8 mouse cellular contexts compared by ENCODE assay signal in genomic region chr5:139732634-139733107, GRCm38 (mm10). TPM values are rescaled to one million over a fixed set of nuclear protein-coding genes. Genes with fewer than 3 reads are reported as not detected.
A peak's percentile ranks its signal among the peaks of the same experiment; 100 is the strongest.
DNase-seq lines count a peak whose midpoint lies in the region; ATAC-seq and TF ChIP-seq lines count a peak whose summit lies in the region.

No protein-coding gene starts in this region.

- intact Hi-C loops in heart, postnatal 25 days (cut with DNase I) = no loop called here
- intact Hi-C loops in left cerebral cortex, postnatal 25 days (cut with DNase I) = no loop called here

- H3K36me3 ChIP-seq in C2C12 (ENCODE audit: control insufficient read depth, insufficient read depth) = peaks cover 3% of the 10 kb centered on the region
- H3K36me3 ChIP-seq in stomach, embryonic 14.5 days (ENCODE audit: control insufficient read depth, insufficient read depth, low read length) = no peaks in the 10 kb centered on the region
- H3K36me3 ChIP-seq in midbrain, embryonic 16.5 days (ENCODE audit: control insufficient read depth, insufficient read depth, low read length) = no peaks in the 10 kb centered on the region

- peak; percentile 10 for ATAC-seq in stomach, embryonic 14.5 days (ENCODE audit: insufficient number of reproducible peaks, insufficient read depth, low FRiP score, low read depth)
- no peak for ATAC-seq in midbrain, embryonic 16.5 days

- peak overlapping the region; percentile 6 for H3K4me3 ChIP-seq in C2C12 (ENCODE audit: insufficient read depth, poor library complexity, severe bottlenecking)
- H3K4me3 ChIP-seq in stomach, embryonic 14.5 days (ENCODE audit: low read depth, low read length) = no peak overlapping the region
- H3K4me3 ChIP-seq in midbrain, embryonic 16.5 days (ENCODE audit: low read depth, low read length) = no peak overlapping the region

- peaks cover 85% of the 10 kb centered on the region for H3K79me2 ChIP-seq in C2C12 (ENCODE audit: control insufficient read depth, insufficient read depth)

- peak overlapping the region; percentile 63; the same call in 1 of the 2 replicates for H3K27ac ChIP-seq in stomach, embryonic 14.5 days (ENCODE audit: low read length)
- H3K27ac ChIP-seq in midbrain, embryonic 16.5 days (ENCODE audit: low read length) = no peak overlapping the region

- H3K79me3 ChIP-seq in C2C12 (ENCODE audit: low read depth) = peaks cover 62% of the 10 kb centered on the region

- no peak for TF ChIP-seq CTCF in C2C12 (IDR thresholded peaks at IDR 0.05; ENCODE audit: control insufficient read depth, insufficient read depth, insufficient read length)

- peak overlapping the region; percentile 16; the same call in 1 of the 2 replicates for H3K4me2 ChIP-seq in stomach, embryonic 14.5 days (replicated peaks; ENCODE audit: low read depth, low read length)
- no peak overlapping the region for H3K4me2 ChIP-seq in midbrain, embryonic 16.5 days (ENCODE audit: low read length)

- DNase-seq in adrenal gland, postnatal 25 days = peak; percentile 59
- DNase-seq in heart, postnatal 25 days (ENCODE audit: low spot score) = peak; percentile 47
- peak; percentile 61 for DNase-seq in liver
- DNase-seq in frontal cortex, postnatal 10 days (ENCODE audit: low spot score in 2 of 2) = no peak
- DNase-seq in left cerebral cortex, postnatal 25 days (ENCODE audit: low spot score in 2 of 2) = no peak

- no peak overlapping the region for H3ac ChIP-seq in C2C12 (ENCODE audit: control insufficient read depth, insufficient read length, low read depth)

- peaks cover 42% of the 10 kb centered on the region for H3K4me1 ChIP-seq in stomach, embryonic 14.5 days (ENCODE audit: control insufficient read depth, insufficient read depth, low read length)
- H3K4me1 ChIP-seq in midbrain, embryonic 16.5 days (ENCODE audit: control insufficient read depth, insufficient read depth, low read length) = peaks cover 31% of the 10 kb centered on the region

- no peak overlapping the region for H3K9ac ChIP-seq in stomach, embryonic 14.5 days (replicated peaks; ENCODE audit: low read depth, low read length)
- H3K9ac ChIP-seq in midbrain, embryonic 16.5 days (ENCODE audit: low read depth, low read length) = no peak overlapping the region

- WGBS in stomach, embryonic 14.5 days = 46% methylated on average over 11 of the region's 11 CpGs
- WGBS in midbrain, embryonic 16.5 days = 81% methylated on average over 11 of the region's 11 CpGs

- no peaks in the 10 kb centered on the region for H3K9me3 ChIP-seq in stomach, embryonic 14.5 days (ENCODE audit: control insufficient read depth, low read depth, low read length)
- H3K9me3 ChIP-seq in midbrain, embryonic 16.5 days (replicated peaks; ENCODE audit: control insufficient read depth, low read length, poor library complexity, severe bottlenecking) = no peaks in the 10 kb centered on the region

- H3K27me3 ChIP-seq in C2C12 (ENCODE audit: control insufficient read depth, insufficient read depth, insufficient read length) = no peaks in the 10 kb centered on the region
- H3K27me3 ChIP-seq in stomach, embryonic 14.5 days (ENCODE audit: control insufficient read depth, insufficient read depth, low read length) = no peaks in the 10 kb centered on the region
- H3K27me3 ChIP-seq in midbrain, embryonic 16.5 days (ENCODE audit: control insufficient read depth, insufficient read depth, low read depth, low read length) = no peaks in the 10 kb centered on the region

TF ChIP-seq in C2C12, 6 proteins besides CTCF, POLR2A, EP300 and RAD21:
- no peak for TF ChIP-seq CEBPB (IDR thresholded peaks at IDR 0.05; ENCODE audit: low read depth)
- TF ChIP-seq MYOD1 (IDR thresholded peaks at IDR 0.05; ENCODE audit: control insufficient read depth, insufficient read length, low read depth) = no peak
- TF ChIP-seq MAX (IDR thresholded peaks at IDR 0.05) = no peak
- TF ChIP-seq USF1 (IDR thresholded peaks at IDR 0.05; ENCODE audit: low read depth) = no peak
- TF ChIP-seq FOSL1 (IDR thresholded peaks at IDR 0.05; ENCODE audit: insufficient read depth, low read length, poor library complexity, severe bottlenecking) = no peak
- TF ChIP-seq MYOG (IDR thresholded peaks at IDR 0.05; ENCODE audit: control insufficient read depth, extremely low read depth, insufficient read length) = no peak

RNA-seq across cellular contexts. Expression of gene Micall2, which starts 3.5 kb away (rescaled TPM):
- polyA plus RNA-seq in C2C12 (2012; fragmentation: generic; extraction: Trizol) = 9.5 TPM
- total RNA-seq in adrenal gland, postnatal 25 days (2021) = 12.8 and 13.1 TPM in 2 replicates
- 1 to 10 TPM; 2.7 to 3.2 TPM for total RNA-seq in heart, postnatal 25 days (2021)
- 5.9 and 6.6 TPM in 2 replicates for polyA plus RNA-seq in stomach, embryonic 14.5 days (2014; fragmentation: Nextera tagmentation; extraction: Ambion mirVana)
- 1 to 10 TPM; 2.0 to 2.4 TPM for total RNA-seq in left cerebral cortex, postnatal 25 days (2021)
- 14.7 and 15.2 TPM in 2 replicates for polyA plus RNA-seq in midbrain, embryonic 16.5 days (2015; fragmentation: Nextera tagmentation; extraction: Ambion mirVana)

RNA-seq across cellular contexts. Expression of gene Ints1, which starts 42.8 kb away (rescaled TPM):
- polyA plus RNA-seq in C2C12 (2012; fragmentation: generic; extraction: Trizol) = 43.1 TPM
- total RNA-seq in adrenal gland, postnatal 25 days (2021) = 61.3 and 61.9 TPM in 2 replicates
- total RNA-seq in heart, postnatal 25 days (2021) = 10 to 100 TPM; 43.3 to 47.3 TPM
- 27.3 and 35.3 TPM in 2 replicates for polyA plus RNA-seq in stomach, embryonic 14.5 days (2014; fragmentation: Nextera tagmentation; extraction: Ambion mirVana)
- 10 to 100 TPM; 82.7 to 91.5 TPM for total RNA-seq in left cerebral cortex, postnatal 25 days (2021)
- 33.2 TPM in 2 replicates for polyA plus RNA-seq in midbrain, embryonic 16.5 days (2015; fragmentation: Nextera tagmentation; extraction: Ambion mirVana)

RNA-seq across cellular contexts. Expression of gene Mafk, which starts 58.6 kb away (rescaled TPM):
- polyA plus RNA-seq in C2C12 (2012; fragmentation: generic; extraction: Trizol) = 11.9 TPM
- total RNA-seq in adrenal gland, postnatal 25 days (2021) = 29.6 and 30.6 TPM in 2 replicates
- total RNA-seq in heart, postnatal 25 days (2021) = 10 to 100 TPM; 30.2 to 30.9 TPM
- polyA plus RNA-seq in stomach, embryonic 14.5 days (2014; fragmentation: Nextera tagmentation; extraction: Ambion mirVana) = 6.9 and 7.1 TPM in 2 replicates
- total RNA-seq in left cerebral cortex, postnatal 25 days (2021) = 1 to 10 TPM; 6.8 TPM
- 17.6 and 18.8 TPM in 2 replicates for polyA plus RNA-seq in midbrain, embryonic 16.5 days (2015; fragmentation: Nextera tagmentation; extraction: Ambion mirVana)

Comparison
In these comparisons a context has a peak if more than half of its experiments do, and no peak if none do; other contexts are left out.
1. DNase-seq: peak in adrenal gland, postnatal 25 days (single experiment), heart, postnatal 25 days (single experiment) and liver (single experiment); none in frontal cortex, postnatal 10 days (0 of 2) and left cerebral cortex, postnatal 25 days (0 of 2).